Mouse (Mus musculus) heart, adult 2 months (tissue): ENCODE results near the gene Top1.

Source experiments
- CTCF ChIP-seq: fragments of 200-600 bp; IDR thresholded peaks from 2 replicates; pipeline ENCODE4 v1.8.1; 2022; ENCODE audit warnings: antibody characterized with exemption, mild to moderate bottlenecking, moderate library complexity
- POLR2A ChIP-seq: fragments of 200-500 bp; IDR thresholded peaks from 2 replicates; pipeline ENCODE4 v1.6.1; 2011; ENCODE audit warnings: mild to moderate bottlenecking, low read depth, low read length, control low read depth; ENCODE audit not compliant: insufficient read depth

DNA sequence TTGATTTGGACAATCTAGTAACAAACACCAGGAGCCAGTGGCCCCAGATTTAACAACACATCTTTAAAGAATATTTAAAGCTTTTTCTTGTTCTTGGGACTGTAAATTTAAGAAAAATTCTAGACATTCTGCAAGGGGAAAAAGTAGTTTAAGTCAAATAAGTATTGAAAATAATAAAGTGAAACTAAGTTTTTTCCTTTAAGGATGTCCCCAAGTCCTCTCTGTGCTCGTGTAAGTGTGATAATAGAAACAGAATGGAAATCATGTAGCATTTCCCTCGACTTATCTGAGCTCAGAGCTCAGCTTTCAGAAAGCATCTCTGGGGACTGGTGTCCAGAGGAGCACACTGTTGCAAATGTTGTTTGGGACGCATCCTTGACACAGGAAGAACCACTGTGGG lies 21.9 kb upstream of the Top1 start:
- no peak for TF ChIP-seq POLR2A
- TF ChIP-seq CTCF = no peak
